Mouse (Mus musculus) forebrain, postnatal 0 days (tissue): ENCODE results near the gene Slc2a3. TPM values are rescaled to one million over a fixed set of nuclear protein-coding genes. Genes with fewer than 3 reads are reported as not detected.

Experiments
- ATAC-seq: fragments of 200-750 bp; cut with Nextera tagmentation; 2 replicates; pipeline ENCODE4 v1.8.0; 2017; ENCODE audit warnings: mild to moderate bottlenecking, moderate library complexity
- DNase-seq: peaks from one replicate; pipeline ENCODE4 v3.0.0-alpha.2; 2015
- H3K27ac ChIP-seq: fragments of 300-500 bp; sonication (generic); 2 replicates; pipeline ENCODE4 v1.5.1; 2014; ENCODE audit warnings: low read depth, mild to moderate bottlenecking, antibody characterized with exemption, low read length, moderate library complexity, mixed read lengths
- H3K27me3 ChIP-seq: fragments of 300-500 bp; sonication (generic); 2 replicates; pipeline ENCODE4 v1.6.1; 2014; ENCODE audit warnings: mild to moderate bottlenecking, low read length, mixed read lengths; ENCODE audit not compliant: insufficient read depth
- H3K36me3 ChIP-seq: fragments of 300-500 bp; sonication (generic); 2 replicates; pipeline ENCODE4 v1.6.1; 2014; ENCODE audit warnings: mild to moderate bottlenecking, moderate library complexity; ENCODE audit not compliant: insufficient read depth
- H3K4me1 ChIP-seq: fragments of 300-500 bp; sonication (generic); 2 replicates; pipeline ENCODE4 v1.6.1; 2014; ENCODE audit warnings: antibody characterized with exemption; ENCODE audit not compliant: insufficient read depth
- H3K4me2 ChIP-seq: fragments of 300-500 bp; sonication (generic); 2 replicates; pipeline ENCODE4 v1.6.1; 2014; ENCODE audit warnings: low read depth, mild to moderate bottlenecking, moderate library complexity
- H3K4me3 ChIP-seq: fragments of 300-500 bp; sonication (generic); 2 replicates; pipeline ENCODE4 v1.5.1; 2014; ENCODE audit warnings: low read depth, low read length, mixed read lengths
- H3K9ac ChIP-seq: fragments of 300-500 bp; sonication (generic); 2 replicates; pipeline ENCODE4 v1.6.1; 2014; ENCODE audit warnings: mild to moderate bottlenecking
- H3K9me3 ChIP-seq: fragments of 300-500 bp; sonication (generic); 2 replicates; pipeline ENCODE4 v1.6.1; 2016; ENCODE audit warnings: low read length
- CTCF ChIP-seq: sonication (generic); IDR thresholded peaks from 2 replicates; pipeline ENCODE4 v1.5.1; 2016; ENCODE audit warnings: antibody characterized with exemption, control low read depth, low read depth
- WGBS: fragments of 180-500 bp; shearing (Covaris S2); extraction: QIAGEN DNeasy Blood & Tissue Kit; methylation state at CpG from one replicate; pipeline ENCODE4 v1.1.7; 2014; 5-methylcytosine and 5-hydroxymethylcytosine counted together
- polyA plus RNA-seq: library from polyadenylated mRNA; unstranded; fragments of >200 nt; fragmentation: Nextera tagmentation; extraction: Ambion mirVana; gene quantifications from 2 replicates; pipeline ENCODE4 v1.2.1, GENCODE M21; 2015
- total RNA-seq: library from RNA; depleted of rRNA; stranded (reverse); fragments of >200 nt; gene quantifications from 2 replicates; pipeline ENCODE4 v1.2.3, GENCODE M21; 2014

The Slc2a3 gene
- total and polyA plus RNA-seq, 2 experiments from 2014 or later, result 41.6 to 78.2 TPM

- WGBS, result 32% methylated on average over 17 of the region's 17 CpGs
- Histone ChIP-seq H3K4me2 (peak overlapping the region; percentile 79), H3K9ac (peak overlapping the region; percentile 72), H3K9me3 (no peaks in the 10 kb centered on the region), H3K4me1 (no peaks in the 10 kb centered on the region), H3K27ac (peak overlapping the region; percentile 92), H3K36me3 (no peaks in the 10 kb centered on the region), H3K4me3 (peak overlapping the region; percentile 53), H3K27me3 (no peaks in the 10 kb centered on the region)
- no peak for TF ChIP-seq CTCF
- ATAC-seq (peak; percentile 37), DNase-seq (no peak)
Measured at GRCm38 (mm10) chr6:122763844-122764445, 37.5 kb downstream of the Slc2a3 start.

- H3K9ac ChIP-seq, result no peak overlapping the region
- TF ChIP-seq CTCF, result no peak
- no peak overlapping the region for H3K4me2 ChIP-seq
- no peaks in the 10 kb centered on the region for H3K27me3 ChIP-seq
- ATAC-seq, result no peak
- no peaks in the 10 kb centered on the region for H3K4me1 ChIP-seq
- no peaks in the 10 kb centered on the region for H3K36me3 ChIP-seq
- 84% methylated on average over 11 of the region's 11 CpGs for WGBS
- H3K9me3 ChIP-seq, result no peaks in the 10 kb centered on the region
- H3K27ac ChIP-seq, result 0 out of 2 replicates have a peak overlapping the region, but pooled peaks have one; percentile 92
- no peak overlapping the region for H3K4me3 ChIP-seq
- DNase-seq, result no peak
Measured at GRCm38 (mm10) chr6:122762952-122763700, 38.3 kb downstream of the Slc2a3 start.

GRCm38 (mm10) chr6:122762480-122762879, 39.0 kb downstream of the Slc2a3 start:
- no peaks in the 10 kb centered on the region for H3K9me3 ChIP-seq
- WGBS, result 82% methylated on average over 3 of the region's 3 CpGs
- H3K4me3 ChIP-seq, result no peak overlapping the region
- H3K27ac ChIP-seq, result no peak overlapping the region
- DNase-seq, result no peak
- no peak overlapping the region for H3K9ac ChIP-seq
- no peak for ATAC-seq
- no peaks in the 10 kb centered on the region for H3K36me3 ChIP-seq
- no peak for TF ChIP-seq CTCF
- H3K4me1 ChIP-seq, result no peaks in the 10 kb centered on the region
- H3K27me3 ChIP-seq, result no peaks in the 10 kb centered on the region
- no peak overlapping the region for H3K4me2 ChIP-seq

GRCm38 (mm10) chr6:122761901-122762300, 39.5 kb downstream of the Slc2a3 start:
- Histone ChIP-seq H3K4me2 (peak overlapping the region; percentile 47), H3K27me3 (no peaks in the 10 kb centered on the region), H3K9me3 (no peaks in the 10 kb centered on the region), H3K4me1 (no peaks in the 10 kb centered on the region), H3K4me3 (peak overlapping the region; percentile 45; the same call in 1 of the 2 replicates), H3K27ac (no peak overlapping the region), H3K36me3 (no peaks in the 10 kb centered on the region), H3K9ac (no peak overlapping the region)
- DNase-seq, result no peak
- TF ChIP-seq CTCF, result no peak
- no peak for ATAC-seq

- Histone ChIP-seq H3K4me3 (peak overlapping the region; percentile 45), H3K4me2 (peak overlapping the region; percentile 47), H3K27me3 (no peaks in the 10 kb centered on the region), H3K9ac (peak overlapping the region; percentile 44), H3K4me1 (no peaks in the 10 kb centered on the region), H3K36me3 (no peaks in the 10 kb centered on the region), H3K9me3 (no peaks in the 10 kb centered on the region), H3K27ac (peak overlapping the region; percentile 62)
- DNase-seq (peak; percentile 93), ATAC-seq (peak; percentile 59)
- 2% methylated on average over 11 of the region's 11 CpGs for WGBS
- no peak for TF ChIP-seq CTCF
Measured at GRCm38 (mm10) chr6:122761011-122761599, 40.3 kb downstream of the Slc2a3 start.

- no peak for TF ChIP-seq CTCF
- no peaks in the 10 kb centered on the region for H3K27me3 ChIP-seq
- WGBS, result 48% methylated on average over 5 of the region's 5 CpGs
- H3K9me3 ChIP-seq, result no peaks in the 10 kb centered on the region
- no peak overlapping the region for H3K9ac ChIP-seq
- H3K27ac ChIP-seq, result no peak overlapping the region
- no peaks in the 10 kb centered on the region for H3K36me3 ChIP-seq
- H3K4me2 ChIP-seq, result no peak overlapping the region
- DNase-seq (no peak), ATAC-seq (no peak)
- H3K4me1 ChIP-seq, result no peaks in the 10 kb centered on the region
- no peak overlapping the region for H3K4me3 ChIP-seq
Measured at GRCm38 (mm10) chr6:122758732-122759131, 42.7 kb downstream of the Slc2a3 start.

GRCm38 (mm10) chr6:122755913-122756312, 45.5 kb downstream of the Slc2a3 start:
- ATAC-seq, result no peak
- Histone ChIP-seq H3K4me2 (no peak overlapping the region), H3K4me3 (no peak overlapping the region), H3K27me3 (no peaks in the 10 kb centered on the region), H3K36me3 (no peaks in the 10 kb centered on the region), H3K27ac (no peak overlapping the region), H3K9ac (no peak overlapping the region), H3K4me1 (no peaks in the 10 kb centered on the region), H3K9me3 (no peaks in the 10 kb centered on the region)
- no peak for DNase-seq
- WGBS, result 74% methylated on average over 2 of the region's 2 CpGs
- no peak for TF ChIP-seq CTCF
